Mouse (Mus musculus): Measurements from ENCODE around the gene Ackr4. TPM values are rescaled to one million over a fixed set of nuclear protein-coding genes. Genes with fewer than 3 reads are reported as not detected.
A peak's percentile ranks its signal among the peaks of the same experiment; 100 is the strongest.

The Ackr4 gene
- polyA plus RNA-seq, 1 experiment from 2014 or later: 0.80 TPM

DNA sequence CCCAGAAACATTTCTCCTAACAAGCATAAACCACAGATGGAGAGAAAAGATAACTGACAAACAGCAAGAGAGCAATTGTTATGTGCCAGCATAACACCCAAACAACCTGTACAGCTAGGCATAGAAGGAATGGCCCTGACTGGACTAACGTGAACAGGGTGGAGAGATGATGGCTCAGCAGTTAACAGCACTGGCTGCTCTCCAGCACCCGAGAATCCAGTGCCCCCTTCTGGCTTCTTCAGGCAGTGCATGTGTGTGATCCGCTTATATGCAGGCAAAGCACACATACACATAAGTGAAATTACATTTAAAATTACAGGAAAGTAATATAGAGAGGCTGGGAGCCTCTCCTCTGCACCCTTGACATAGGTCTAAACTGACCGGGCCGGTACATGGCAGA lies 47.4 kb downstream of the Ackr4 start:
- 44% methylated on average over 5 of the region's 5 CpGs for WGBS
- Histone ChIP-seq H3K27ac (replicated peaks; ENCODE audit: low read depth, low read length) (no peak overlapping the region), H3K4me2 (ENCODE audit: low read length) (no peak overlapping the region), H3K9me3 (ENCODE audit: control insufficient read depth, low read length) (no peaks in the 10 kb centered on the region), H3K4me3 (replicated peaks; ENCODE audit: low read depth, low read length) (no peak overlapping the region), H3K36me3 (ENCODE audit: control insufficient read depth, insufficient read depth, low read length) (0 out of 2 replicates have a peak, but pooled peaks cover 10% of the 10 kb centered on the region), H3K9ac (replicated peaks; ENCODE audit: low read length) (no peak overlapping the region), H3K4me1 (ENCODE audit: control insufficient read depth, insufficient read depth, low read length) (no peaks in the 10 kb centered on the region), H3K27me3 (ENCODE audit: control insufficient read depth, insufficient read depth, low read length) (no peaks in the 10 kb centered on the region)
- DNase-seq: peak; percentile 63
- ATAC-seq (ENCODE audit: low FRiP score, low TSS enrichment): no peak

DNA sequence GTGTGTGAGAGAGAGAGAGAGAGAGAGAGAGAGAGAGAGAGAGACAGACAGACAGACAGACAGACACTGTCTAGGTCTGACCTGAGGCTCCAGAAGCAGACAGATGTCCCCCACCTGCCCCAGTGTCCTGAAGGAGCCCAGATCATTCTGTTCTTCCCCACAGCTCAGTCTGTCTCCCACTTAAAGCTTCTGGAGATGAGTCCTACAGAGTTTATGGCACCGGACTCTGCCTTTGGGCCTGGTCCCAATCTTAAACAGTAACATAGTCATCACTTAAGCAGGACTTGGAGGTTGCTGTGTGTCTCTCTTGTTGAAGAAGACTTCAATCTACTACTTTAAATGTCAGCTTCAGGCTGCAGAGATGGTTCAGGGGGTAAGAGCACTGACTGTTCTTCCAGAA lies 48.0 kb downstream of the Ackr4 start:
- no peaks in the 10 kb centered on the region for H3K4me1 ChIP-seq (ENCODE audit: control insufficient read depth, insufficient read depth, low read length)
- H3K36me3 ChIP-seq (ENCODE audit: control insufficient read depth, insufficient read depth, low read length): 0 out of 2 replicates have a peak, but pooled peaks cover 5% of the 10 kb centered on the region
- no peak overlapping the region for H3K4me2 ChIP-seq (ENCODE audit: low read length)
- no peak overlapping the region for H3K9ac ChIP-seq (replicated peaks; ENCODE audit: low read length)
- no peak overlapping the region for H3K27ac ChIP-seq (replicated peaks; ENCODE audit: low read depth, low read length)
- H3K9me3 ChIP-seq (ENCODE audit: control insufficient read depth, low read length): no peaks in the 10 kb centered on the region
- WGBS: 100% methylated on average over 1 of the region's 1 CpGs
- ATAC-seq (ENCODE audit: low FRiP score, low TSS enrichment) (no peak), DNase-seq (no peak)
- H3K4me3 ChIP-seq (replicated peaks; ENCODE audit: low read depth, low read length): no peak overlapping the region
- no peaks in the 10 kb centered on the region for H3K27me3 ChIP-seq (ENCODE audit: control insufficient read depth, insufficient read depth, low read length)

DNA sequence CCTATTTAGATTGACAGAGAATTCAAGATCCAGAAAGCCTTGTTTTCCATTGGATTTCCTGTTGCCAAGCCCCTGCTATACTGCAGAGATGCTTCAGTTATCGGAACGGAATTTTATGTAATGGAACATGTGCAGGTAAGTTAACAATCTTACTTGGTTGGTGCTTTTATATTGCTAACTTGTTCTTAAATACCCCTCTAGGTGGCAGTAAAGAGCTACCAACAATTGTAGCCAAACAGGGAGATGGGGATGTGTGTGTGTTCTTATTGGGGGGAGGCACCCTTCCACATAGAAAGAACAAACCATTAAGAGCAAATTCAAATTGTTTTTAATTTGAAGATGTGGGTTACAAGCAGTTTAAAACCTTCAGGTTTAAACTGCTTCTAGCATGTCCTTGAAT lies 50.9 kb downstream of the Ackr4 start:
- no peak overlapping the region for H3K4me3 ChIP-seq (replicated peaks; ENCODE audit: low read depth, low read length)
- H3K36me3 ChIP-seq (ENCODE audit: control insufficient read depth, insufficient read depth, low read length): no peaks in the 10 kb centered on the region
- WGBS: 71% methylated on average over 2 of the region's 2 CpGs
- no peak overlapping the region for H3K4me2 ChIP-seq (ENCODE audit: low read length)
- no peaks in the 10 kb centered on the region for H3K4me1 ChIP-seq (ENCODE audit: control insufficient read depth, insufficient read depth, low read length)
- H3K9me3 ChIP-seq (ENCODE audit: control insufficient read depth, low read length): no peaks in the 10 kb centered on the region
- DNase-seq (peak; percentile 55), ATAC-seq (ENCODE audit: low FRiP score, low TSS enrichment) (no peak)
- no peak overlapping the region for H3K9ac ChIP-seq (replicated peaks; ENCODE audit: low read length)
- no peak overlapping the region for H3K27ac ChIP-seq (replicated peaks; ENCODE audit: low read depth, low read length)
- H3K27me3 ChIP-seq (ENCODE audit: control insufficient read depth, insufficient read depth, low read length): no peaks in the 10 kb centered on the region

DNA sequence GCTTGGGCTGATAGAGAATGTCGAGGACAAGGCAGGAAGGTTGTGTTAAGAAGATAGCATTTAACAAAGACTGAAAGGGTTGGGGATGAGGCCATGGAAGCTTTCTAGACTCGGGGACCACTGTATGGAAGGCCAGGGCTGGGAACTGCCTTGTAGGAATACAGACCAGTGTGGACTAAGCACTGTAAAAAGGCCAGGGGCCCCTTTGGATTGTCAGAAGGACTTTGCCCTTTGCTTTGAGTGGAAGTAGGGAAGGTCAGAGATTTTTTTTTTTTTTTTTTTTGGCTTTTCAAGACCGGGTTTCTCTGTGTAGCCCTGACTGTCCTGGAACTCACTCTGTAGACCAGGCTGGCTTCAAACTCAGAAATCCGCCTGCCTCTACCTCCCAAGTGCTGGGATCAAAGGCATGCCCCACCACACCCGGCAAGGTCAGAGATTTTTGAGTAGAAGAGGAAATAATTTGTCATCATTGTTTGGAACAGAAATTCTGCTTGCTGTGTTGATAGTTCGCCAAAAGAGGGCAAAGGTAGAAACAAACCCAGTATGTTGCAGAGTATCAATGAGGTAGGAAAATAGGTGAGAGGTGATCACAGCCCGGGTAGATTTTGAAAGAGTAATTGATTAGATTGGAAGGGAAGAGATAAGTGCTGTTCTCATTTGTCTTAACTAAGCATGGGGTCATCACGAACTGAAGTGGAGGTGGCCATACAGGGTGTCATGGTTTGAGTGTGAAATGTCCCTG lies 55.7 kb downstream of the Ackr4 start:
- no peak overlapping the region for H3K4me2 ChIP-seq (ENCODE audit: low read length)
- no peaks in the 10 kb centered on the region for H3K4me1 ChIP-seq (ENCODE audit: control insufficient read depth, insufficient read depth, low read length)
- no peak for DNase-seq
- no peaks in the 10 kb centered on the region for H3K27me3 ChIP-seq (ENCODE audit: control insufficient read depth, insufficient read depth, low read length)
- no peak overlapping the region for H3K4me3 ChIP-seq (replicated peaks; ENCODE audit: low read depth, low read length)
- H3K9ac ChIP-seq (replicated peaks; ENCODE audit: low read length): no peak overlapping the region
- ATAC-seq (ENCODE audit: low FRiP score, low TSS enrichment): no peak
- H3K9me3 ChIP-seq (ENCODE audit: control insufficient read depth, low read length): no peaks in the 10 kb centered on the region
- WGBS: 83% methylated on average over 8 of the region's 8 CpGs
- H3K27ac ChIP-seq (replicated peaks; ENCODE audit: low read depth, low read length): no peak overlapping the region
- H3K36me3 ChIP-seq (ENCODE audit: control insufficient read depth, insufficient read depth, low read length): no peaks in the 10 kb centered on the region

DNA sequence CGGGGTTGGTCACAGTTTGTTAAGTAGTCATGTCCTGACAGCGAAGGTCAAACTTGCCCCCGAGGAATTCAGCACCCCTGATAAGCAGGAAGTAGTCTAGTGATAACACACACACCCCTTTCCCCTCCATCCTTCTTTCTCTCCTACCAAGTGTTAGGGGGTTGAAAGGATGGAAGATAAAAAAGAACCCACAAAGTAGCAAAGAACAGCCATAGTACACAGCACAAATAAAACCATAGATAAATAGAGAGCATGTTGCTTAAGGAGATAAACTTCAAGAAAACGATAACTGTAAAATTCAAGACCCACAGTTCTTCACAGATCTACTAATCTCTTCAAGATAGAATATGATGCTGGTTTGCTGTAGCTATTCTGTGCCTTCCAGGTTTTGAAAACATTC lies 56.5 kb downstream of the Ackr4 start:
- Histone ChIP-seq H3K4me2 (ENCODE audit: low read length) (no peak overlapping the region), H3K9me3 (ENCODE audit: control insufficient read depth, low read length) (no peaks in the 10 kb centered on the region), H3K36me3 (ENCODE audit: control insufficient read depth, insufficient read depth, low read length) (no peaks in the 10 kb centered on the region), H3K27ac (replicated peaks; ENCODE audit: low read depth, low read length) (no peak overlapping the region), H3K4me3 (replicated peaks; ENCODE audit: low read depth, low read length) (no peak overlapping the region), H3K27me3 (ENCODE audit: control insufficient read depth, insufficient read depth, low read length) (no peaks in the 10 kb centered on the region), H3K4me1 (ENCODE audit: control insufficient read depth, insufficient read depth, low read length) (no peaks in the 10 kb centered on the region), H3K9ac (replicated peaks; ENCODE audit: low read length) (no peak overlapping the region)
- ATAC-seq (ENCODE audit: low FRiP score, low TSS enrichment) (no peak), DNase-seq (no peak)
- 85% methylated on average over 4 of the region's 4 CpGs for WGBS

DNA sequence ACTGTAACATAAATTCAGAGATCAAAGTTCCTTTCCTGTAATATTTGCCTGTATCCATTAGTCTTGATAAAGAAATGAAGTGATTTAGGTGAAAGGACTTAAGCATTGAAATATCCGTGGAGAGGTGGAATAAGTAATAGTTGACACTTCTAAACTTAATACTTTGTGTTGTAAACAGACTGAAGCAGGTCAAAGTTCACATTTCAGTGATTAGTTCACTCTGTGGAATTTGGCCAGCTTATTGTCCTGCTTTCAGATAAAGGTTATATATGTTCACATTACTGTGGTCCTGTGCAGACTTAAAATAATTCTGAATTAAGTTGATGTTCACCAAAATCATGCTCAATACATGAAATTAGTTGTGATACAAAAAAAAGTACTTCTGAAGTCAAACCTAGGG lies 62.2 kb downstream of the Ackr4 start:
- Histone ChIP-seq H3K27me3 (ENCODE audit: control insufficient read depth, insufficient read depth, low read length) (no peaks in the 10 kb centered on the region), H3K4me1 (ENCODE audit: control insufficient read depth, insufficient read depth, low read length) (peaks cover 9% of the 10 kb centered on the region), H3K9ac (replicated peaks; ENCODE audit: low read length) (no peak overlapping the region), H3K4me3 (replicated peaks; ENCODE audit: low read depth, low read length) (no peak overlapping the region), H3K27ac (replicated peaks; ENCODE audit: low read depth, low read length) (no peak overlapping the region), H3K9me3 (ENCODE audit: control insufficient read depth, low read length) (no peaks in the 10 kb centered on the region), H3K36me3 (ENCODE audit: control insufficient read depth, insufficient read depth, low read length) (peaks cover 11% of the 10 kb centered on the region), H3K4me2 (ENCODE audit: low read length) (no peak overlapping the region)
- ATAC-seq (ENCODE audit: low FRiP score, low TSS enrichment) (no peak), DNase-seq (no peak)
- WGBS: 35% methylated on average over 1 of the region's 1 CpGs

DNA sequence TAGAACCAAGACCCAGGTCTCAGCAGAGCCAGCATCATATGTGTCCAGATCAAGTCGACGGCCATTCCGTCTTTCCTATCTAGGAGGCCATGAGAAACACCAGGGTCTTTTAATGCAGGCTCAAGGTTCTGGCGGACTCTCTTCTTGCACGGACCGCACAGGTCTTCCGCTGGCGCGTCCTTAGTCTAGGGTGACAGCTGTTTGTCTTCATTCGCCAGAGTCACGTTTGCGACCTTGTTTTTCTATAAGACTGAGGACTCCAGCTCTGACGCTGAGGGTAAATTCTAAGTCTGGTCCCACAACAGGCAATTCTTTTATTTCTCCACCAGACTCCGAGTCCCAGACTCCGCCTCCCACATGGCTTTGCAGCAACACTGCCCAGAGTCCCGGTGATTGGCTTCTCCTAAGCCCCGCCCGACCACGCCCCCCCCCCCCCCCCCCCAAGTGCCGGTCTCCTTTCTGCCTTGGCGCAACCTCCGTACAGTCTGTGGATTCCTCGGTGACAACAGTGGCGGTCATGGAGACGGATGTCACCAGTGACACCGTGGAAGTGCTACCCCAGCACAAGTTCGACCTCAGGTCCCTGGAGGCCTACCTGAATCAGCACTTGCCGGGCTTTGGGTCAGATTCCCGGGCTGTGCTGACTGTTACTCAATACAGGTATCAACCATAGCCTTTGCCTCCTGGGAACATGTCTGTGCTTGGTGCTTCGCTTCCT lies 63.3 kb downstream of the Ackr4 start, which contains the start of gene Acad11:
Gene Acad11 (plus strand): TSS at position 134 of the 718 bp plus-strand sequence.
- WGBS: 1% methylated on average over 30 of the region's 30 CpGs
- Histone ChIP-seq H3K27ac (replicated peaks; ENCODE audit: low read depth, low read length) (peak within 1 kb of the TSS; percentile 70), H3K36me3 (ENCODE audit: control insufficient read depth, insufficient read depth, low read length) (peaks cover 18% of the 10 kb centered on the region), H3K9ac (replicated peaks; ENCODE audit: low read length) (peak within 1 kb of the TSS; percentile 81), H3K4me3 (replicated peaks; ENCODE audit: low read depth, low read length) (peak within 1 kb of the TSS; percentile 99), H3K27me3 (ENCODE audit: control insufficient read depth, insufficient read depth, low read length) (no peaks in the 10 kb centered on the region), H3K4me2 (ENCODE audit: low read length) (peak within 1 kb of the TSS; percentile 70), H3K4me1 (ENCODE audit: control insufficient read depth, insufficient read depth, low read length) (peaks cover 9% of the 10 kb centered on the region), H3K9me3 (ENCODE audit: control insufficient read depth, low read length) (no peaks in the 10 kb centered on the region)
- DNase-seq (peak; percentile 93), ATAC-seq (ENCODE audit: low FRiP score, low TSS enrichment) (peak; percentile 98)

DNA sequence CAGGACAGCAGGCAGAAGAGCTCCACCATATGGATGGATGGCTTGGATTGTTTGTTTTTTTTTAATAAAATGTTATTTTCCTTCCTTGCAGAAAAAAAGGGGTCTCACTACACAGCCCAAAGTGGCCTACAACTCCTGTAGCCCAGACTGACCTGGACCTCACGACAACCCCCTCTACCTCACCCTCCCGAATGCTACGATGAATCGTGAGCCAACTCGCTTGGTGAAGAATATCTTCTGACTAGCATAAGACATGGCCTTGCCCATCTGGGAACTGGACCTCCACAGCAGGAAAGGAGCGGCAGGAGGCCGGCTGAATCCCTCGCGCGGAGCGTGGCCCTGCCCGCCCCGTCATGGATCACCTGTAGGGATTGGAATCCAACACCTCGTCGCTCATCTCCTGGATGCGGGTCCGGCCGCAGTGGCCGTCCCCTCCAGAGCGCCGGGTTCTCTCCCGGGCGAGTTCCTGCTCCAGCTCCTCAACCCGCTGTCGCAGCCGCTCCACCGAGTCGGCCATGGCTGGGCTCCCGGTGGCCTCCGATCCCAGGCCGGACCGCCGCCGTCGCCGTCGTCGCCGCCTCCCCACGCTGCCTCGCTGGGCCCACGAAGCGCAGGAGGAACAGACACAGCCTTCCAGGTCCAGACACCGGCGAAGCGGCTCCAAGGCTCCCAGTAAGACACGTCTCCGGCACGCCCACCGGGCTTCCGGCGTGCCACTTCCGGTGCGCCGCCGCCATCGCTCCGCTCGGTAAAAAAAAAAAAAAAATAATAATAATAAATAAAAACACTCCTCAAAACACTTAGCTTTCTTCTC lies 64.1 kb downstream of the Ackr4 start, which contains the start of gene Uba5:
Gene Uba5 (minus strand): TSS at position 705 of the 814 bp plus-strand sequence.
- peak within 1 kb of the TSS; percentile 81 for H3K9ac ChIP-seq (replicated peaks; ENCODE audit: low read length)
- H3K9me3 ChIP-seq (ENCODE audit: control insufficient read depth, low read length): no peaks in the 10 kb centered on the region
- WGBS: 1% methylated on average over 59 of the region's 59 CpGs
- H3K4me1 ChIP-seq (ENCODE audit: control insufficient read depth, insufficient read depth, low read length): peaks cover 9% of the 10 kb centered on the region
- peak within 1 kb of the TSS; percentile 70 for H3K4me2 ChIP-seq (ENCODE audit: low read length)
- peak; percentile 91 for DNase-seq
- peak; percentile 83 for ATAC-seq (ENCODE audit: low FRiP score, low TSS enrichment)
- no peaks in the 10 kb centered on the region for H3K27me3 ChIP-seq (ENCODE audit: control insufficient read depth, insufficient read depth, low read length)
- peaks cover 25% of the 10 kb centered on the region for H3K36me3 ChIP-seq (ENCODE audit: control insufficient read depth, insufficient read depth, low read length)
- H3K4me3 ChIP-seq (replicated peaks; ENCODE audit: low read depth, low read length): peak within 1 kb of the TSS; percentile 99
- peak within 1 kb of the TSS; percentile 70 for H3K27ac ChIP-seq (replicated peaks; ENCODE audit: low read depth, low read length)
